Mouse (Mus musculus) lung, embryonic 16.5 days (tissue): ENCODE measurements around the gene Aplp2. TPM values are rescaled to one million over a fixed set of nuclear protein-coding genes. Genes with fewer than 3 reads are reported as not detected.

Experiments used
- ATAC-seq: fragments of 200-750 bp; cut with Nextera tagmentation; 2 replicates; pipeline ENCODE4 v1.8.0; 2017; ENCODE audit warnings: low read depth, mild to moderate bottlenecking, moderate library complexity
- H3K27ac ChIP-seq: fragments of 300-500 bp; sonication (generic); 2 replicates; pipeline ENCODE4 v1.5.1; 2014; ENCODE audit warnings: mild to moderate bottlenecking, control low read depth, low read length
- H3K27me3 ChIP-seq: fragments of 300-500 bp; sonication (generic); 2 replicates; pipeline ENCODE4 v1.6.1; 2014; ENCODE audit warnings: low read depth, low read length, mixed read lengths; ENCODE audit not compliant: control insufficient read depth, insufficient read depth
- H3K36me3 ChIP-seq: fragments of 300-500 bp; sonication (generic); 2 replicates; pipeline ENCODE4 v1.6.1; 2014; ENCODE audit warnings: low read length; ENCODE audit not compliant: control insufficient read depth, insufficient read depth
- H3K4me1 ChIP-seq: fragments of 300-500 bp; sonication (generic); replicated peaks from 2 replicates; pipeline ENCODE4 v1.6.1; 2014; ENCODE audit warnings: low read length, mixed read lengths; ENCODE audit not compliant: control insufficient read depth, insufficient read depth
- H3K4me2 ChIP-seq: fragments of 300-500 bp; sonication (generic); 2 replicates; pipeline ENCODE4 v1.6.1; 2014; ENCODE audit warnings: low read depth, low read length, control low read depth
- H3K4me3 ChIP-seq: fragments of 300-500 bp; sonication (generic); 2 replicates; pipeline ENCODE4 v1.5.1; 2014; ENCODE audit warnings: mild to moderate bottlenecking, low read length, control low read depth
- H3K9ac ChIP-seq: fragments of 300-500 bp; sonication (generic); 2 replicates; pipeline ENCODE4 v1.6.1; 2014; ENCODE audit warnings: low read length, control low read depth
- H3K9me3 ChIP-seq: fragments of 300-500 bp; sonication (generic); 2 replicates; pipeline ENCODE4 v1.6.1; 2016; ENCODE audit warnings: low read length; ENCODE audit not compliant: control insufficient read depth
- WGBS: fragments of 180-500 bp; shearing (Covaris S2); extraction: QIAGEN DNeasy Blood & Tissue Kit; methylation state at CpG from one replicate; pipeline ENCODE4 v1.1.7; 2014; 5-methylcytosine and 5-hydroxymethylcytosine counted together
- polyA plus RNA-seq: library from polyadenylated mRNA; unstranded; fragments of >200 nt; fragmentation: Nextera tagmentation; extraction: Ambion mirVana; gene quantifications from 2 replicates; pipeline ENCODE4 v1.2.1, GENCODE M21; 2015

Gene Aplp2
- polyA plus RNA-seq, 1 experiment from 2014 or later = 518 TPM

GRCm38 (mm10) chr9:31236079-31236478, 24.5 kb upstream of the Aplp2 start:
- no peaks in the 10 kb centered on the region for H3K36me3 ChIP-seq
- WGBS = 59% methylated on average over 5 of the region's 5 CpGs
- H3K4me2 ChIP-seq = no peak overlapping the region
- no peak; the same call in 1 of the 2 replicates for ATAC-seq
- no peak overlapping the region for H3K9ac ChIP-seq
- H3K4me3 ChIP-seq = no peak overlapping the region
- no peak overlapping the region for H3K27ac ChIP-seq
- H3K4me1 ChIP-seq = peaks cover 22% of the 10 kb centered on the region
- no peaks in the 10 kb centered on the region for H3K9me3 ChIP-seq
- H3K27me3 ChIP-seq = no peaks in the 10 kb centered on the region

DNA sequence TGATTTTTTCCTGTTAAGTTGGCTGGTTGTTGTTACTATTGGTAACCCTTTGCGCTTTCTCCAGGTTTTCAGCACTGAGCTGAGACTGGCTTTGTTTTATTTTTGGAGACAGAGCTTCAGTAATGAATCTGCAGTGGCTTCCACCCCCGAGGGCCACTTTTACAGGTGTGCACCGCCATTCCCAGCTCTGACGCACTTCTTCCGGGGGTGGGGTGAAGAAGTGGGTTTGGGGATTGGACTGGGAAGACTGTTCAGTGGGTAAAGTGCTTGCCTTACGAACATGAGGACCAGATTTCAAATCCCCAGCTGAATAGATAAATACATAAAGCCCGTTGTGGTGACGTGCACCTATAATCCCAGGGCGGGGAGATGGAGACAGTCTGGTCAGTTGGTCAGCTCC, 23.9 kb upstream of the Aplp2 start:
- H3K4me3 ChIP-seq = no peak overlapping the region
- no peaks in the 10 kb centered on the region for H3K9me3 ChIP-seq
- H3K9ac ChIP-seq = no peak overlapping the region
- ATAC-seq = peak; percentile 53
- H3K27ac ChIP-seq = peak overlapping the region; percentile 66
- 61% methylated on average over 9 of the region's 9 CpGs for WGBS
- H3K4me2 ChIP-seq = peak overlapping the region; percentile 31; the same call in 1 of the 2 replicates
- no peaks in the 10 kb centered on the region for H3K36me3 ChIP-seq
- peaks cover 22% of the 10 kb centered on the region for H3K4me1 ChIP-seq
- H3K27me3 ChIP-seq = no peaks in the 10 kb centered on the region

DNA sequence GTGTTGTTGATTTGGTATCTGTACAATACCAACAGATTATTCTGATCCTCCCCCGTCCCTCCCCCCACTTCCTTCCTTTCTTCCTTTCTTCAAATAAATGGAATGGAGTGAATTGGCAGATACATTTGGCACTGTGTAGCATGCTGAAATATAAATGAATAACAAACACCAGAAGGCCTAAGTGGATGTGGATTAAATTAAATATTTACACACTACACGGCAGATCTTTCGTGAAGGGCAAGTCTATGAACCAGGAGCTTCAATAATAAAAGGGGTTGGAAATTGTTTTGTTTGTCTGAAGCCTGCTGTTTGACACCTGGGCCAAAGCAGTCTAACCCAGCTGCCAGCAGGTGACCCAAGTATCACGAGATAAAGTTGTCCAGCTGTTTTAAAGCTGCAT, 23.4 kb upstream of the Aplp2 start:
- ATAC-seq = peak; percentile 77
- Histone ChIP-seq H3K4me2 (0 out of 2 replicates have a peak overlapping the region, but pooled peaks have one; percentile 31), H3K27ac (peak overlapping the region; percentile 66), H3K4me1 (peaks cover 22% of the 10 kb centered on the region), H3K27me3 (no peaks in the 10 kb centered on the region), H3K36me3 (no peaks in the 10 kb centered on the region), H3K9me3 (no peaks in the 10 kb centered on the region), H3K4me3 (no peak overlapping the region), H3K9ac (no peak overlapping the region)
- 11% methylated on average over 4 of the region's 4 CpGs for WGBS

DNA sequence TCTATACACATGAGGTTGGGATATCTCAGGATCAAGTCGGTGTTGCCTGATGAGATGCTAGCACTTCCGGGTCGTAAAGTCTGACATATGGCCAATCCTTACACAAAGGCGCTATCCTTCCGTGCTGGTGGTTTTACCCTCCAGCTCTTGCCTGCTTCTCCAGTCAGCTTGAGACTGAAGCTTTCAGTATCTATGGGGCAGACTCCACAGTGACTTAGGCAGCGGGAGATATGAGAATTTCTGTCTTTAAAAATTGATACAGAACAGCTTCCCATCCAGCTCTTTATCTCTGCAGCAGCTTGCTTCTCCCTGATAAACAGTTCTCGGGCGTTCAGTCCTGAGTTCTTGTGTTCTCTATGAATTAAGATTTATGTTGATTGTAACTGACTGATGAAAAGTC, 14.9 kb upstream of the Aplp2 start:
- no peak overlapping the region for H3K4me3 ChIP-seq
- H3K9ac ChIP-seq = no peak overlapping the region
- H3K4me1 ChIP-seq = peaks cover 3% of the 10 kb centered on the region; the same call in 1 of the 2 replicates
- no peak overlapping the region for H3K27ac ChIP-seq
- H3K36me3 ChIP-seq = no peaks in the 10 kb centered on the region
- no peak for ATAC-seq
- H3K9me3 ChIP-seq = no peaks in the 10 kb centered on the region
- no peaks in the 10 kb centered on the region for H3K27me3 ChIP-seq
- 73% methylated on average over 8 of the region's 8 CpGs for WGBS
- H3K4me2 ChIP-seq = no peak overlapping the region

DNA sequence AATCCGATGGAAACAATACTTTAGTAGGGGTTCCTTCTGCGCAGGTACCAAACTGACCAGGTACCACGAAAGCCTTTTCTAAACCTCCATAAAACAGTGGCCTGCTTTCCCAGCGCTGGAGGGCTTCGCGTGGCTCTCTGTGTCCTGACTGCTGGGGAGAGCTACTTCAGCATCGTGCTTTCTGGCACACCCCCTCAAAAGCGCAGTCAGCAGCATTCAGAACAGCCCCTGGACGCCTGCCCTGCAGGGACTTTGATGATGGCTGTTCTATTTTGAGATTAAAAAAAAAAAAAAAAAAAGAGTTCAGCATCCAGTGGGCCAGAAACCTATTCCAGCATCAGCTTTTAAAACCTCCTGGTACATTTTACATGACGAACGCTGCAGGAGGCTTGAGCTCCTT, 14.2 kb upstream of the Aplp2 start:
- Histone ChIP-seq H3K27me3 (no peaks in the 10 kb centered on the region), H3K4me3 (no peak overlapping the region), H3K9ac (no peak overlapping the region), H3K4me2 (no peak overlapping the region), H3K36me3 (no peaks in the 10 kb centered on the region), H3K27ac (no peak overlapping the region), H3K4me1 (peaks cover 8% of the 10 kb centered on the region; the same call in 1 of the 2 replicates), H3K9me3 (no peaks in the 10 kb centered on the region)
- WGBS = 64% methylated on average over 11 of the region's 11 CpGs
- ATAC-seq = peak; percentile 60; the same call in 1 of the 2 replicates

DNA sequence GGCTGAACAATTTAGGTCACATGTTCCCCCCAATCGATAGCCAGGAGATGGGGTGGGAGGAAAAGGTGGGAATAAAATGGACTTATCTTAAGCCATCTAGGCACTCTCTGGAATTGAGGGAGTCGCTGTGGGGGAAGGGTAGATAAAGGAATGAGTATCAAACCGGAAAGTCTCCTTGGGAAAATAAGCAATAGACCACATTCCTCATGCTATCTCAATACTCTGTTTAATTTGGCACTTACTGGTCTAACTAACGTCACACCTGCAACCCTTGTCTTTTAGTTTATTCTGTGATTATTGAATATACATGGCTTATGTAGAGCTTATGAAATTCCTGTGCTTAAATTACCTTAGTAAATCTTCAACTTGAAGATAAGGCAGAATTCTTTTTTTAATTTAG, 11.9 kb upstream of the Aplp2 start:
- WGBS = 37% methylated on average over 4 of the region's 4 CpGs
- Histone ChIP-seq H3K27me3 (no peaks in the 10 kb centered on the region), H3K9ac (no peak overlapping the region), H3K4me2 (no peak overlapping the region), H3K4me3 (no peak overlapping the region), H3K9me3 (no peaks in the 10 kb centered on the region), H3K36me3 (no peaks in the 10 kb centered on the region), H3K27ac (peak overlapping the region; percentile 58), H3K4me1 (peaks cover 7% of the 10 kb centered on the region; the same call in 1 of the 2 replicates)
- ATAC-seq = peak; percentile 58; the same call in 1 of the 2 replicates

- H3K27me3 ChIP-seq = no peaks in the 10 kb centered on the region
- peaks cover 14% of the 10 kb centered on the region; the same call in 1 of the 2 replicates for H3K4me1 ChIP-seq
- peak overlapping the region; percentile 20; the same call in 1 of the 2 replicates for H3K9ac ChIP-seq
- H3K4me2 ChIP-seq = peak overlapping the region; percentile 31
- H3K4me3 ChIP-seq = no peak overlapping the region
- H3K9me3 ChIP-seq = no peaks in the 10 kb centered on the region
- no peaks in the 10 kb centered on the region for H3K36me3 ChIP-seq
- WGBS = 33% methylated on average over 10 of the region's 10 CpGs
- ATAC-seq = peak; percentile 62
- peak overlapping the region; percentile 72 for H3K27ac ChIP-seq
These were observed 9.6 kb upstream of the Aplp2 start for GRCm38 (mm10) chr9:31221170-31221569.

DNA sequence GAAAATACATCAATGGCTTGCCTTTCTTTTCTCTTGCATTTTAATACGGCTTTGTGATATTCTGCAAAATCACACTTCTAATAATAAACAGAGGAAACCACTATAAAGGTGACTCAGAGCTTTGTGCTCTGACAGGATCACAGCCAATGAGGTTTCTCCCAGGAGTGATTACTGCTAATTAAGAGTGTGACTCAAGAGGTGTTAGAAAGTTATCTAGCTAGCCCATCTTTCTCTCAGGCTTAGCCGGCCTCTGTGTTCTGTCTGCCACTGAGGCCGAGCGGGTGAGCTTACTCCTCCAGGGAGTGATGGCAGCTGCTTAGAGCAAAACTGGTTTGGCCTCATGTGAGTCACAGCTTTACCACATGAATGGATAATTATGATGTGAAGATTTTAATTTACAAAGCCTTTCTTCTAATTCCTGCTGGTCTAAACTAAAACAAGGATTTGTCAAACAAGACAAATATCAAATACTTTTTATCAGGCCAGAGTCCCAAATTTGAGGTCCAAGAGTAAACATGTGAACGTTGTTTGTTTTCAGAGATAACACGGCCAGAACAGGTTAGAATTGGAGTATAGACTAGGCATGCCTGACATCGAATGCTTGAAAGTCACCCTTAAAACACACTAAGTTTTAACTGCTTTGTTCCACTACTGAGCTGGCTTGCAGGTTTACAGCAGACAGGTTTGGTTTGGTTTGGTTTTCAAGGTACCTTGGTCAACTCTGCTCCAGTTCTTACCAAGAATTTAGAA, 6.2 kb upstream of the Aplp2 start:
- H3K9me3 ChIP-seq = no peaks in the 10 kb centered on the region
- no peak for ATAC-seq
- H3K4me3 ChIP-seq = no peak overlapping the region
- peak overlapping the region; percentile 66; the same call in 1 of the 2 replicates for H3K27ac ChIP-seq
- no peaks in the 10 kb centered on the region for H3K36me3 ChIP-seq
- WGBS = 27% methylated on average over 7 of the region's 7 CpGs
- peaks cover 15% of the 10 kb centered on the region for H3K4me1 ChIP-seq
- no peak overlapping the region for H3K9ac ChIP-seq
- no peaks in the 10 kb centered on the region for H3K27me3 ChIP-seq
- H3K4me2 ChIP-seq = no peak overlapping the region

GRCm38 (mm10) chr9:31212500-31213008, 939 bp upstream of the Aplp2 start:
- peak overlapping the region; percentile 96 for H3K4me3 ChIP-seq
- no peak for ATAC-seq
- no peaks in the 10 kb centered on the region for H3K9me3 ChIP-seq
- H3K27ac ChIP-seq = peak overlapping the region; percentile 88
- no peaks in the 10 kb centered on the region for H3K36me3 ChIP-seq
- peaks cover 30% of the 10 kb centered on the region for H3K4me1 ChIP-seq
- WGBS = 26% methylated on average over 12 of the region's 12 CpGs
- H3K4me2 ChIP-seq = peak overlapping the region; percentile 89
- H3K27me3 ChIP-seq = no peaks in the 10 kb centered on the region
- H3K9ac ChIP-seq = peak overlapping the region; percentile 83
